Mouse (Mus musculus) bone marrow macrophage, adult 2 months (primary cell): Measurements from ENCODE around the gene Twnk. TPM values are rescaled to one million over a fixed set of nuclear protein-coding genes. Genes with fewer than 3 reads are reported as not detected.

Experiments used
- H3K27ac ChIP-seq: 2 replicates; pipeline ENCODE4 v1.5.1; 2012; ENCODE audit warnings: low read depth, low read length; ENCODE audit not compliant: insufficient read depth
- H3K4me1 ChIP-seq: 2 replicates; pipeline ENCODE4 v1.6.1; 2012; ENCODE audit warnings: low read length; ENCODE audit not compliant: control insufficient read depth, insufficient read depth
- H3K4me3 ChIP-seq: 2 replicates; pipeline ENCODE4 v1.5.1; 2012; ENCODE audit warnings: mild to moderate bottlenecking, low read length, moderate library complexity; ENCODE audit not compliant: insufficient read depth
- CTCF ChIP-seq: IDR thresholded peaks from 2 replicates; pipeline ENCODE4 v1.5.1; 2012; ENCODE audit warnings: low read depth, mild to moderate bottlenecking, low read length, moderate library complexity
- POLR2A ChIP-seq: IDR thresholded peaks from 2 replicates; pipeline ENCODE4 v1.6.1; 2012; ENCODE audit warnings: mild to moderate bottlenecking, low read depth, low read length, borderline replicate concordance
- polyA plus RNA-seq: library from polyadenylated mRNA; stranded (reverse); fragments of >200 nt; gene quantifications from 2 replicates; pipeline ENCODE4 v1.2.4, GENCODE M21; 2012; ENCODE audit not compliant: missing spikeins, insufficient read depth, insufficient read length

Gene Twnk
- polyA plus RNA-seq, 1 experiment, result 4.4 TPM

GRCm38 (mm10) chr19:45012636-45013035 lies 7.2 kb downstream of the Twnk start:
- TF ChIP-seq CTCF (peak; percentile 11; the same call in 1 of the 2 replicates), POLR2A (no peak)
- no peak overlapping the region for H3K4me3 ChIP-seq
- no peak overlapping the region for H3K27ac ChIP-seq
- H3K4me1 ChIP-seq, result peaks cover 14% of the 10 kb centered on the region

GRCm38 (mm10) chr19:45013581-45014225 lies 8.2 kb downstream of the Twnk start:
- Histone ChIP-seq H3K27ac (no peak overlapping the region), H3K4me1 (peaks cover 12% of the 10 kb centered on the region), H3K4me3 (no peak overlapping the region)
- TF ChIP-seq CTCF (no peak), POLR2A (no peak)

- H3K4me1 ChIP-seq, result peaks cover 12% of the 10 kb centered on the region
- TF ChIP-seq CTCF (no peak), POLR2A (no peak)
- no peak within 1 kb of the TSS for H3K27ac ChIP-seq
Measured at GRCm38 (mm10) chr19:45014335-45014971, 9.0 kb downstream of the Twnk start, which contains the start of gene Lzts2. Gene Lzts2, plus strand, starts transcription at chr19:45014414.

GRCm38 (mm10) chr19:45014981-45015402 lies 9.5 kb downstream of the Twnk start:
- no peak overlapping the region for H3K27ac ChIP-seq
- peaks cover 12% of the 10 kb centered on the region for H3K4me1 ChIP-seq
- peak overlapping the region; percentile 66 for H3K4me3 ChIP-seq
- no peak for TF ChIP-seq CTCF
- no peak for TF ChIP-seq POLR2A

More at GRCm38 (mm10) chr19:45014335-45014971, 9.0 kb downstream of the Twnk start, which contains the start of gene Lzts2:
- peak within 1 kb of the TSS; percentile 66 for H3K4me3 ChIP-seq

- TF ChIP-seq POLR2A (no peak), CTCF (no peak)
- Histone ChIP-seq H3K4me1 (peaks cover 12% of the 10 kb centered on the region), H3K4me3 (peak overlapping the region; percentile 66), H3K27ac (no peak overlapping the region)
Measured at GRCm38 (mm10) chr19:45015518-45016281, 10.2 kb downstream of the Twnk start.

GRCm38 (mm10) chr19:45016341-45017215 lies 11.1 kb downstream of the Twnk start:
- Histone ChIP-seq H3K4me3 (peak overlapping the region; percentile 71), H3K27ac (peak overlapping the region; percentile 65), H3K4me1 (peaks cover 12% of the 10 kb centered on the region)
- TF ChIP-seq CTCF (no peak), POLR2A (no peak)

GRCm38 (mm10) chr19:45017216-45017771 lies 11.8 kb downstream of the Twnk start:
- Histone ChIP-seq H3K27ac (peak overlapping the region; percentile 65), H3K4me1 (peaks cover 12% of the 10 kb centered on the region), H3K4me3 (peak overlapping the region; percentile 71)
- TF ChIP-seq CTCF (peak; percentile 83), POLR2A (no peak)

- Histone ChIP-seq H3K4me1 (peaks cover 12% of the 10 kb centered on the region), H3K4me3 (peak overlapping the region; percentile 71), H3K27ac (no peak overlapping the region)
- TF ChIP-seq POLR2A (no peak), CTCF (no peak)
Measured at GRCm38 (mm10) chr19:45017909-45018308, 12.4 kb downstream of the Twnk start.
